Comparison of ENCODE assay signal across 19 mouse cellular contexts in genomic region chr1:168685147-168685546, GRCm38 (mm10).
"Had no signal": no experiment of that assay in that cellular context is flagged by ENCODE, and none has a peak within 500 bp of the region (broad histone marks: within the 10 kb centered on the region; RNA-seq: fewer than 3 reads in every experiment).

No protein-coding gene starts in this region.

- H3K4me2 ChIP-seq: liver, embryonic 12.5 days; lung, embryonic 15.5 days; midbrain, embryonic 12.5 days; neural tube, embryonic 13.5 days; neural tube, embryonic 15.5 days had no signal

- H3K4me3 ChIP-seq: liver, embryonic 12.5 days; lung, embryonic 15.5 days; midbrain, embryonic 10.5 days; midbrain, embryonic 12.5 days; myocyte; neural tube, embryonic 13.5 days; neural tube, embryonic 15.5 days had no signal

- H3K27me3 ChIP-seq: liver, embryonic 12.5 days; lung, embryonic 15.5 days; midbrain, embryonic 12.5 days; neural tube, embryonic 13.5 days; neural tube, embryonic 15.5 days had no signal

- H3K27ac ChIP-seq: liver, embryonic 12.5 days; liver, embryonic 14.5 days; lung, embryonic 15.5 days; midbrain, embryonic 10.5 days; midbrain, embryonic 12.5 days; neural tube, embryonic 13.5 days; neural tube, embryonic 15.5 days had no signal

- H3K9ac ChIP-seq: liver, embryonic 12.5 days; liver, embryonic 14.5 days; lung, embryonic 15.5 days; midbrain, embryonic 12.5 days; neural tube, embryonic 13.5 days; neural tube, embryonic 15.5 days had no signal

- DNase-seq: lung, postnatal 4 days; midbrain, embryonic 14.5 days; retina, postnatal 1 day; right cerebral cortex, adult 18-20 months; right cerebral cortex, postnatal 25 days; right cerebral cortex, postnatal 4 days; spleen, adult 18-20 months; thymus, adult 18-20 months; thymus, postnatal 14 days; thymus, postnatal 36 days had no signal

- H3K4me1 ChIP-seq: liver, embryonic 12.5 days; midbrain, embryonic 10.5 days; midbrain, embryonic 12.5 days; neural tube, embryonic 13.5 days; neural tube, embryonic 15.5 days had no signal

- H3K36me3 ChIP-seq: liver, embryonic 12.5 days; lung, embryonic 15.5 days; midbrain, embryonic 10.5 days; midbrain, embryonic 12.5 days; neural tube, embryonic 13.5 days; neural tube, embryonic 15.5 days had no signal

- H3K9me3 ChIP-seq: liver, embryonic 12.5 days; lung, embryonic 15.5 days; midbrain, embryonic 10.5 days; midbrain, embryonic 12.5 days; neural tube, embryonic 13.5 days; neural tube, embryonic 15.5 days had no signal

- ATAC-seq: liver, embryonic 12.5 days; midbrain, embryonic 16.5 days had no signal
